Comparison of ENCODE assay signal across 8 mouse cellular contexts in the genomic region with DNA sequence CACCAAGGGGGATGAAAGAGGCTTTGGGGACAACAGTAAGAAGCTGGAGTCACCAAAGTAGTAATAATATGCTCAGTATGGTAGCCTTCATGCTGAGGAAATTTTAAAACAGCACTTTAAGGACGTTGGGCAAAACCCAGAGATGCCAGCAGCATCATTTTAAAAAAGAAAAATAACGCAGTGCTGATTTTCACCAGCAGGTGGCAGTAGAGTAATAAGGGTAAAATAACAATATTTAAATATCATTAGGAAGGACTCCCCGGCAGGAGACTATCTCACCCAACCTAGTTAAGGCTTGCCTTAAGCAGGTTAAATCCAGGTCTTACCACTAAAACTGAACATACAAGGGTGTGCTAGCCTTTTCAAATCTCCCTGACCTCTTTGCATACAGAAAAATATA.
DNase-seq lines count a peak whose midpoint lies in the region; ATAC-seq lines count a peak whose summit lies in the region.

No protein-coding gene starts in this region.

- 0 out of 2 replicates have a peak, but pooled peaks cover 6% of the 10 kb centered on the region for H3K4me1 ChIP-seq in midbrain, embryonic 14.5 days (ENCODE audit: control insufficient read depth, insufficient read depth, low read length)
- H3K4me1 ChIP-seq in midbrain, embryonic 13.5 days (replicated peaks) = peaks cover 11% of the 10 kb centered on the region; the same call in 1 of the 2 replicates

- intact Hi-C loops in gastrocnemius, postnatal 14 days (cut with DNase I; ENCODE audit: low total_unique reads) = no loop called here

- H3K4me2 ChIP-seq in midbrain, embryonic 14.5 days (ENCODE audit: low read length) = no peak overlapping the region
- no peak overlapping the region for H3K4me2 ChIP-seq in midbrain, embryonic 13.5 days (replicated peaks)

- peak; percentile 45 for DNase-seq in gastrocnemius, adult 18-20 months (ENCODE audit: low spot score)
- no peak for DNase-seq in gastrocnemius, postnatal 14 days
- peak; percentile 36 for DNase-seq in midbrain, embryonic 14.5 days
- DNase-seq in ZHBTc4 (ENCODE audit: low read depth, low spot score) = peak; percentile 25
- DNase-seq in layer of hippocampus, adult 9-10 months (ENCODE audit: low spot score) = peak; percentile 80
- no peak for DNase-seq in urinary bladder, adult 2 months (ENCODE audit: low spot score)
- no peak for DNase-seq in right cerebral cortex, postnatal 14 days

- ATAC-seq in midbrain, embryonic 14.5 days (ENCODE audit: low FRiP score, low TSS enrichment) = no peak
- no peak for ATAC-seq in midbrain, embryonic 13.5 days

- no peaks in the 10 kb centered on the region for H3K9me3 ChIP-seq in midbrain, embryonic 14.5 days (ENCODE audit: control insufficient read depth, low read length)
- no peaks in the 10 kb centered on the region for H3K9me3 ChIP-seq in midbrain, embryonic 13.5 days

- no peak overlapping the region for H3K9ac ChIP-seq in midbrain, embryonic 14.5 days (replicated peaks; ENCODE audit: low read length)
- H3K9ac ChIP-seq in midbrain, embryonic 13.5 days (replicated peaks) = no peak overlapping the region

- no peaks in the 10 kb centered on the region for H3K36me3 ChIP-seq in midbrain, embryonic 14.5 days (ENCODE audit: control insufficient read depth, insufficient read depth, low read length)
- peaks cover 4% of the 10 kb centered on the region; the same call in 1 of the 2 replicates for H3K36me3 ChIP-seq in midbrain, embryonic 13.5 days

- no peak overlapping the region for H3K27ac ChIP-seq in midbrain, embryonic 14.5 days (replicated peaks; ENCODE audit: low read depth, low read length)
- H3K27ac ChIP-seq in midbrain, embryonic 13.5 days = no peak overlapping the region

- WGBS in midbrain, embryonic 14.5 days = 24% methylated on average over 3 of the region's 3 CpGs
- 14% methylated on average over 3 of the region's 3 CpGs for WGBS in midbrain, embryonic 13.5 days

- H3K27me3 ChIP-seq in midbrain, embryonic 14.5 days (ENCODE audit: control insufficient read depth, insufficient read depth, low read length) = no peaks in the 10 kb centered on the region
- H3K27me3 ChIP-seq in midbrain, embryonic 13.5 days = no peaks in the 10 kb centered on the region

- H3K4me3 ChIP-seq in midbrain, embryonic 14.5 days (replicated peaks; ENCODE audit: low read depth, low read length) = no peak overlapping the region
- H3K4me3 ChIP-seq in midbrain, embryonic 13.5 days (replicated peaks) = no peak overlapping the region

Comparison
In these comparisons a context has a peak if more than half of its experiments do, and no peak if none do; other contexts are left out.
1. DNase-seq: peak in gastrocnemius, adult 18-20 months (single experiment), midbrain, embryonic 14.5 days (single experiment), ZHBTc4 (single experiment) and layer of hippocampus, adult 9-10 months (single experiment); none in gastrocnemius, postnatal 14 days (single experiment), urinary bladder, adult 2 months (single experiment) and right cerebral cortex, postnatal 14 days (single experiment).